ENCODE assay signal across 7 mouse cellular contexts in the genomic region with DNA sequence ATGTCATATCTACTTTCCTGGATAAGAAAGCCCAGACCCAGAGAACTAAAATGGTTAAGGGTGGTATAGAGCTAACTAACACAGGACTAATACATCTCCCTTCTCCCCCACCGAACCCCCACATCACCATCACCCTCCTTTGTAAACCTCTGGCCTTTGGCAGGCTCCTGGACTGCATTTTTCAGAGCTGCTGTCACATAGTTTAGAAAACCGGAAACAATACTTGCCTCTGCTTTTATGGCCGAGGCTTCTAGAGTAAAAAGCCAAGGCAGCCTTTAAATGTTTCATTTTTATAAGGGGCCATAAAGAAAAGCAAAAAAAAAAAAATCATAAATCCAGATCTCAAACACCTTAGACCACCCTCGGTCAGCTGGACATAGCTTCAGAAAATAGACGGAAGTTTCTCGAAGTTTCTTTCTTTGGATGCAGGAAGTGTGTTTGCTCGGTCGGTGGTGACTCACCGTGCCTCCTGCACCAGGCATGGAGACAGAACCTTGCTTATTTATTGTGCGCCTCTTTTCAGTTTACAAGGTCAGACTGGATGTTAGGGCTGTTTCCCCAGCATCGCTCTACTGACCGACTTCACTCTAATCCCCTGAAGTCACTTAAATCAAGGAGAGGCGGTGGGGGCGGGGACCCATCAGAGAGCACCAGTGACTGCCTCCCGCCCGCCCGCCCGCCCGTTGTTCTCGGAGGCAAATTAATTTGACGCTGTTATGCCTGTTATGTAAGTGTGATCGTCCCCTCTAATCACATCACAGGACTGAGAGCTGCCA.
DNase-seq lines count a peak whose midpoint lies in the region; ATAC-seq and TF ChIP-seq lines count a peak whose summit lies in the region.

No protein-coding gene starts in this region.

- DNase-seq in cerebellum, postnatal 10 days, result peak; percentile 46 to 59
- peak; percentile 68 for DNase-seq in gastrocnemius, adult 2 months
- DNase-seq in left cerebral cortex, adult 11 months (ENCODE audit: low spot score), result peak; percentile 15
- DNase-seq in lung, postnatal 36 days, result peak; percentile 71
- peak; percentile 44 to 46 for DNase-seq in right cerebral cortex, postnatal 10 days (ENCODE audit: low spot score in 2 of 2)

- H3K27ac ChIP-seq in gastrocnemius, adult 2 months, result peak overlapping the region; percentile 84
- no peak overlapping the region for H3K27ac ChIP-seq in hindbrain, embryonic 15.5 days (replicated peaks)

- H3K27me3 ChIP-seq in hindbrain, embryonic 15.5 days, result no peaks in the 10 kb centered on the region

- H3K9me3 ChIP-seq in hindbrain, embryonic 15.5 days, result no peaks in the 10 kb centered on the region

- peak; percentile 75 for ATAC-seq in activated CD4-positive, CD25-positive, alpha-beta regulatory T cell, adult 4 months
- no peak for ATAC-seq in hindbrain, embryonic 15.5 days (ENCODE audit: low FRiP score, low read depth)

- peak overlapping the region; percentile 74 for H3K4me3 ChIP-seq in gastrocnemius, adult 2 months
- peak overlapping the region; percentile 15 for H3K4me3 ChIP-seq in hindbrain, embryonic 15.5 days

- 11% methylated on average over 22 of the region's 22 CpGs for WGBS in hindbrain, embryonic 15.5 days

- peaks cover 15% of the 10 kb centered on the region for H3K4me1 ChIP-seq in hindbrain, embryonic 15.5 days (replicated peaks)

- no peaks in the 10 kb centered on the region for H3K36me3 ChIP-seq in hindbrain, embryonic 15.5 days

- no peak for TF ChIP-seq CTCF in gastrocnemius, adult 2 months (IDR thresholded peaks at IDR 0.05)

- H3K9ac ChIP-seq in hindbrain, embryonic 15.5 days, result 0 out of 2 replicates have a peak overlapping the region, but pooled peaks have one; percentile 27

- H3K4me2 ChIP-seq in hindbrain, embryonic 15.5 days, result peak overlapping the region; percentile 51

- intact Hi-C loops in gastrocnemius, adult 2 months (cut with DNase I), result no loop called here

Comparison
In these comparisons a context has a peak if more than half of its experiments do, and no peak if none do; other contexts are left out.
1. DNase-seq: peak in every context shown above with its lines; median percentile 71 in lung, postnatal 36 days; 68 in gastrocnemius, adult 2 months; 52 in cerebellum, postnatal 10 days; 45 in right cerebral cortex, postnatal 10 days; 15 in left cerebral cortex, adult 11 months.